Mouse (Mus musculus) fat pad, adult 2 months (tissue): ENCODE measurements around the gene Prl3b1.

ENCODE experiments used
- DNase-seq: peaks from one replicate; pipeline ENCODE4 v3.0.0-alpha.2; 2011; ENCODE audit warnings: low read depth, low spot score; ENCODE audit errors: extremely low read depth

Prl3b1 gene

DNA sequence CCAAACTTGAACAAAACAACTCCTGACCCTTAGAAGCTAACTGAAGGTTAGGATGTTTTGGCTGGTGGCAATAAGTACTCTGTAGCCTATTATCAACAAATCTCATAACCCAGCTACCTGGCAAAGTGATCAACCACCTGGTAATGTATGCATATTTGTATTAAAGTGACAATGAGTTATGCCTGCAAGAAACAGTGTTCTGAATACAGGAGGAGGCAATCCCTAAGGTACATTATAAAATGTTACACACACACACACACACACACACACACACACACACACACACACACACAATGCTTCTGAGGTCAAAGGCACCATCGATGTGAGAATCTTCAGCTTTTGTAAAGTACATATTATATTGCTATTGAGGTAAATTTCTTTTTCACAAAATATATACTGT lies at the start of gene Prl3b1:
TSS of gene Prl3b1 (plus strand) at position 301 of the 400 bp plus-strand sequence.
- DNase-seq = no peak

- no peak for DNase-seq
Measured at GRCm38 (mm10) chr13:27196359-27196758, 45.3 kb upstream of the Prl3b1 start, which contains the start of gene Prl3c1. Gene Prl3c1, plus strand, starts transcription at chr13:27196659.

DNA sequence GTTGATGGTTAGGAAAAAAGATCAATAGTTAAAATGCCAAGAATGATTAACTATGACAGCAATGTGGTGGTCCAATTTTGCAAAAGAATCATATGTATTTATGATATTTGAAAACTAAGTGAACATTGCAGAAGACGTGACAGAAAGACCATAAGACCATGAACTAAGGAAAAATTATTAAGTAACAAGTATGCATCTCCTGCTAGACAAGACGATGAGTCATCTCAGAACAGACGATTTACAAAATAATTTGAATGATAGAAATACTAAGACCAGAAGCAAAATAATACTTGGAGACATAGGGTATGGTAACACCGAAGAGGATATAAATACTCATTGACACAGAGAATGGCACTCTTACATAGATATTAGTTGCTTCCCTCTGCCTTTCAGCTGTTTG lies 17.5 kb downstream of the Prl3b1 start, which contains the start of gene Prl3a1:
TSS of gene Prl3a1 (plus strand) at position 301 of the 400 bp plus-strand sequence.
- DNase-seq = no peak
